Mouse (Mus musculus) liver, adult 2 months (tissue): Measurements from ENCODE around the gene Gpd1.

Experiments
- CTCF ChIP-seq: fragments of 200-500 bp; IDR thresholded peaks from 2 replicates; pipeline ENCODE4 v1.5.1; 2011; ENCODE audit warnings: low read depth, low read length, control low read depth
- POLR2A ChIP-seq: fragments of 200-500 bp; IDR thresholded peaks from 2 replicates; pipeline ENCODE4 v1.6.1; 2011; ENCODE audit warnings: low read length, control low read depth; ENCODE audit not compliant: insufficient read depth; ENCODE audit errors: extremely low read depth

GRCm38 (mm10) chr15:99703676-99704040 is 13.7 kb upstream of the Gpd1 start:
- TF ChIP-seq POLR2A (no peak), CTCF (no peak)
